Mouse (Mus musculus): ENCODE results near the gene Mrln.

Gene Mrln

DNA sequence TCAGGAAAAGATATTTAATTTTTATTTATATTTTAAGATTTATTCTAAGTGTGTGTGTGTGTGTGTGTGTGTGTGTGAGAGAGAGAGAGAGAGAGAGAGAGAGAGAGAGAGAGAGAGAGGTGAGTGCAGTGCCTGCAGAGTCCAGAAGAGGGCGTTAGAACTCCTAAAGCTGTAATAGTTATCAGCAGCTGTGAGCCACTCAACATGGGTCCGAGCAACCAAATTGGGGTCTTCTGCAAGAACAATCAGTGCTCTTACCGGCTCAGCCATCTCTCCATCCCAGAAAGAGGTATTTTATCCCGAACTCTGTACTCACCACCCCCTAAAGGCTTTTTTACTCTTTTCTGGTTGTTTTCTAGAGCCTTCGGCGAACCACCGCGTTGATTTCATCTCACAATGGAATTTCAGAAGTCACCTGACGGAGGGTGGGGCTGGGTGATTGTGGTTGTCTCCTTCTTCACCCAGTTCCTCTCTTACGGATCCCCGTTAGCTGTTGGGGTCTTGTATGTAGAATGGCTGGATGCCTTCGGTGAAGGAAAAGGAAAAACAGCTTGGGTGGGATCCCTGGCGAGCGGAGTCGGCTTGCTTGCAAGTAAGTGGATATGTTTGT, 51.2 kb downstream of the Mrln start:
- DNase-seq (ENCODE audit: low read depth): no peak

DNA sequence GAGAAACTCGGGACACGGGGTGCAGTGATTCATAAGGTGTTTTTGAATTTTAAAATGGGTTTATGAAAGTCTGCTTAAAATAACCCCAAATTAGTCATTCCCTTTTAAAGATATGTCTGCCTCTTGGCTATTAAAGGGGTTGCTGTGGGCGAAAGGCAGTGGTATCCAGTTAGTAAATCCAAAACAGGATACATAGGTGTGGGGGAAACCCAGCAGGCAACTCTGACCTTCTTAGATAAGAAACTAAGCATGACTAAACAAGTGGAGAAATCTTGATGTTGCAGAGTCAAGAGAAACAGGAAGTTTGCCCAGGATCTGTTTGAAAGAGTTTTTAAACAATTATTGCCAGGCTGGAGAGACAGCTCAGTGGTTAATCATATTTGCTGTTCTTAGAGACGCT, 52.6 kb downstream of the Mrln start:
- DNase-seq (ENCODE audit: low read depth): no peak

DNA sequence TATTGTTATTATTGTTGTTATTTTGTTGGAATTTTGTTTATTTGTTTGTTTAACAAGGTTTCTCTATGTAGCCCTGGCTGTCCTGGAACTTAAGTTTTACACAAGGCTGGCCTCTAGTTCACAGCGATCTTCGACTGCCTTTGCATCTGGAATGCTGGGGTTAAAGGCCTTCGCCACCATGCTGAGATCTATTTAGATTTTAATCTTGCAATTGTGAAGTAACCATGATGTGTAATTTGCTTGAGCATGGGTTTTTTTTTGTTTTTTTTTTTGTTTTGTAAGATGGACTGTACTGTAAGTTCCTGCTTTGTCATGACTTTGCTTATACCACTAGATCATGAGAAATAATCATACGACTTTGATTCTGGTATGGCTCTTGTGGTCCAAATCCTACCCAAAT, 56.4 kb downstream of the Mrln start:
- no peak for DNase-seq (ENCODE audit: low read depth)

DNA sequence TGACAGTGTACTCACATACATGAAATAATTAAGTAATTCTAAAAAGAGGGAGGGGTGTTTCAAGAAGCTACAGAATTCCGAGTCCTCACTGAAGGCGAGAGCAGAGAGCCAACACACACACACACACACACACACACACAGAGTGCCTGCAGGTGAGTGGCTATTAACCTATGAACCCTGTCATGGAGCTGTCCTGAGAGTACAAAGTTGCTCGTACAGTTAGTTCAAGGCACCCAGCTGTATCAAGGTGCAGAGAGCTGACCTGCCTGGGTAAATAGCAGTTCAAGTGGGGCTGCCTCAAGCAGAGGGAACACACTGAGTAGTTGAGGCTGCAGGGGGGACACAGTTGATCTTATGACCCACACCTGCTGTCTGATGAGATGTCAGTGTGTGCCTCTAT, 57.6 kb downstream of the Mrln start:
- DNase-seq (ENCODE audit: low read depth): no peak

DNA sequence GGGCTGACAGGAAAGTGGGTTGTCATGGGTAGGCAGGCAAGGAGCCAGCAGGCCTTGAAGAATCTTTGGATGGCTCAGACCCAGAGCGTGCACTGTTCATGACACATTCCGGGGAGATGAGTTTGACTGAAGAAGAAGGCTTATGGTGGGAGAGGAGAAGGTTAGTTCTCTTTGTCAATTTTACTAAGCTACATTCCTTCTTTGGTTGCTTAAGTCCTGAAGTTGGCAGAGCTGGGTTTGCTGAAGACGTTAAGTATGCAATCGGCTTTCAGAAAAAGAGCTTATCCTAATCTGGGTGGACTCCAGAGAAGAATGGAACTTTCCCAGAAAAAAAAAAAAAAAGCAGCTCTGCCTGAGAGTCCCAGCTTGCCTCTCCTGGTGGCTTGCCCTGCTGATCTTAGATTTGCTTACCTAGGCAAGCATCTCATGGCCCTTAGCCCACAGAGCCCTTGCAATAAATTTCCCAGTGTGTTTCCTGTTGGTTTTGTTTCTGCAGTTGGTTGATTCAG, 59.3 kb downstream of the Mrln start:
- no peak for DNase-seq (ENCODE audit: low read depth)

DNA sequence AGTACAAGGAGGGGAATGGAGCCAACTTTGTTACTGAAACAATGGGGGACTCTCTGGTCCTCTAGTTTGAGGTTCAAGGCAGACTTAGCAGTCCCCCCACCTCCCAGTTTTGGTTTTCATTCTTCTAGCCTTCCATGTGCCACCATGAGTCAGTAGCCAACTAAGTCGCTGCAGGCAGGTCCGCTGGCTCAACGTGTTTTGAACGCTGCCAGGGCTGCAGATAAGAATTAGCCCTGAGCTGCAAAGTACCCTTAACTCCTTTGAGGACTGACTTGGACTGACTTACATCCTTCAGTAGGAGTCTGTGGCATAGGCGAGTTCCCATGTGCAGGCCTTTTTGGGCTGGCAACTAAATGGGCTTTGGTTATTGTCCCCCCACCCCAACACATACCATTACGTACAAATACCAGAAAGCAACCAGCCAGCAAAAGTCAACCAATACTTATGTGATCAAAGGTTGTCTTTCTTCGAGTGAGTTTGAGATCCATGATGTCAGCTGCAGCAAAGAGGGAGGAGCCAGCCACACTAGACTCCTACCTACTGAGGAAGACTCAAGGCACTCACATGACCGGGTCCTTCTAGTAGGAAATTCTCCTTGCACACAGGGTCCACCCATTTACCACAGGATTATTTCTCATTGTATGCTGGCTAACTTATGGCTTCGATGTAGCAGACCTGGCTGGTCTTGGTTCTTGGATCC, 60.0 kb downstream of the Mrln start:
- no peak for DNase-seq (ENCODE audit: low read depth)

DNA sequence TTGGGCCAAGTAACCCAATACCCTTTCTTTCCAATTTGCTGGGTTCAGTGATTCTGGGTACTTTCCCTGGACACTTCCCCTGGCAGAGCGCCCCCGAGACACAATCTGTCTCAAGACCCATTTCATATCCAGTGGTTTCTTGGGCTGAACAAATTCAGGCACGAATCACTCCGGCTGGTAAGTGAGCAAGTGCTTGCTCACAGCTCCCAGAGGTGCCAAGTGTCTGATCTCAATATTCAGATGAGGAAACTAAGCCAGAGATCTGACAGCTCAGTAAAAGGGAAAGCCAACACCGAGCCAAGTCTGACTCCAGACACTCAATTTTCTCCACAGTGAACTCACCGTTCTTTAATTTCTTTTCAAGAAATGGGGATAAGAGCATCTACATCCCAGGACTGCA, 62.0 kb downstream of the Mrln start:
- no peak for DNase-seq (ENCODE audit: low read depth)

DNA sequence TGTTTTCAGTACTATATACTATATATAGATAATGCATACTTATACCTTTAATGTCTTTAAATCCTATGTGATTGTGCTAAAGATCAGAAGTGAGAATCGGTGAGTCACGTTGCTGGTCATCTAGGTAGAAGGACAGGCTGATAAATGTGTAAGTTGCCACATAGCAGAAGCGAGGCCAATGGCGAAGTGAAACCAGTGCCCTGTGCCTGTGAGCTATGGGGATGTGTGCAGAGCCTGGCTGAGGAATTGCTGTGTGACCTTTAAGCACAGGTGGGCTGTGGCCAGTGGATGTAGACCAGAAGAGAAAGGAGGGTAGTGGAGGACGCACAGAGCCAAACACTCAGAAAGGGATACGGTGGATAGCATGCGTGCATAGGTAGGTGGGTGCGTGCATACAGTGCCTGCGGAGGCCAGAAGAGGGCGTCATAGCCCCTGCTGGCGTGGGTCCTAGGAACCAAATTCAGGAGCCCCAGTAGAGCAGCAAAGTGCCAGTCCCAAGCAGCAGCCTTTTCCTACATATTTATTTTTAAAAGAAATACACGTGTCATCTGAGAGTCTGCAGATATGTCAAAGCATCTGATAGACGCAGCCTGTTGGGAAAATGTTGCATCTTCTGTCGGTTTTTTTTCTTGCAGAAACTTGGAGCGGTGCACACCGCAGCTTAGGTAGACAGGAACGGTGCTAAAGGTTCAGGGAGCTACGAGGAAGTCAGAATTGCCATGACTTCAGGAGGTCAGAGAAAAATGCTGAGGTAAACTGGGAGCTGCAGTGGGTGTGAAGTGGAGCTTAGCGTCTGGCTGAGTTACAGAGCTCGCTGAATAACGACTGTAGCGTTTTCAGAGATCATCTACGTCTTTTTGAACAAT, 64.3 kb downstream of the Mrln start:
- no peak for DNase-seq (ENCODE audit: low read depth)

All from induced T-regulatory cell, adult 2 months (primary cell).